ENCODE assay signal across 9 mouse cellular contexts in genomic region chr3:81924931-81925330, GRCm38 (mm10). TPM values are rescaled to one million over a fixed set of nuclear protein-coding genes. Genes with fewer than 3 reads are reported as not detected.
DNase-seq lines count a peak whose midpoint lies in the region; ATAC-seq and TF ChIP-seq lines count a peak whose summit lies in the region.
"Had no signal": no experiment of that assay in that cellular context is flagged by ENCODE, and none has a peak within 500 bp of the region (broad histone marks: within the 10 kb centered on the region; RNA-seq: fewer than 3 reads in every experiment).

No protein-coding gene starts in this region.

- H3K9ac ChIP-seq in kidney, embryonic 14.5 days (ENCODE audit: low read depth, low read length), result no peak overlapping the region
- H3K9ac ChIP-seq: liver, embryonic 13.5 days had no signal

- H3K27ac ChIP-seq in kidney, embryonic 14.5 days (ENCODE audit: low read depth, low read length), result no peak overlapping the region
- H3K27ac ChIP-seq: liver, embryonic 13.5 days had no signal

- DNase-seq in kidney, adult 9 months, result peak; percentile 73
- DNase-seq in G1E (ENCODE audit: low spot score), result peak; percentile 3
- DNase-seq in cerebellum, adult 11 months, result peak; percentile 28
- peak; percentile 71 for DNase-seq in forelimb bud, embryonic 11.5 days (ENCODE audit: low read depth, low spot score)
- DNase-seq in left cerebral cortex, postnatal 25 days (ENCODE audit: low spot score in 2 of 2), result peak; percentile 68 to 83
- DNase-seq in right cerebral cortex, postnatal 10 days (ENCODE audit: low spot score in 2 of 2), result peak; percentile 68 to 75
- DNase-seq in Muller cell, postnatal 12 days (ENCODE audit: inconsistent ontology term), result no peak
- DNase-seq: liver, embryonic 13.5 days had no signal

- H3K9me3 ChIP-seq in kidney, embryonic 14.5 days (ENCODE audit: control insufficient read depth, low read length), result no peaks in the 10 kb centered on the region
- no peaks in the 10 kb centered on the region for H3K9me3 ChIP-seq in G1E (replicated peaks)
- H3K9me3 ChIP-seq: liver, embryonic 13.5 days had no signal

- H3K36me3 ChIP-seq in kidney, embryonic 14.5 days (ENCODE audit: control insufficient read depth, insufficient read depth, low read length), result no peaks in the 10 kb centered on the region
- no peaks in the 10 kb centered on the region for H3K36me3 ChIP-seq in G1E (replicated peaks)
- H3K36me3 ChIP-seq: liver, embryonic 13.5 days had no signal

- no peaks in the 10 kb centered on the region for H3K27me3 ChIP-seq in kidney, embryonic 14.5 days (ENCODE audit: control insufficient read depth, insufficient read depth, low read length)
- H3K27me3 ChIP-seq in G1E (ENCODE audit: insufficient read depth, low read length), result peaks cover 10% of the 10 kb centered on the region; the same call in 1 of the 2 replicates
- H3K27me3 ChIP-seq: liver, embryonic 13.5 days had no signal

- ATAC-seq in kidney, embryonic 14.5 days (ENCODE audit: low FRiP score, low TSS enrichment), result no peak
- no peak; the same call in 1 of the 2 replicates for ATAC-seq in G1E (ENCODE audit: extremely low read depth, insufficient number of reproducible peaks, low FRiP score, poor library complexity, severe bottlenecking)

- 0 out of 2 replicates have a peak, but pooled peaks cover under 1% of the 10 kb centered on the region for H3K4me1 ChIP-seq in kidney, embryonic 14.5 days (ENCODE audit: control insufficient read depth, insufficient read depth, low read length)
- H3K4me1 ChIP-seq in G1E (ENCODE audit: insufficient read depth, low read depth, low read length), result peaks cover 3% of the 10 kb centered on the region; the same call in 1 of the 2 replicates
- H3K4me1 ChIP-seq: liver, embryonic 13.5 days had no signal

- intact Hi-C loops in left cerebral cortex, postnatal 25 days (cut with DNase I), result loop anchor here (2.0 to 10.0 kb wide), 4 partner anchors 888 to 1840 kb away; partner anchors contain the start of gene Pdgfc

- no peak for TF ChIP-seq CTCF in G1E (IDR thresholded peaks at IDR 0.05; ENCODE audit: low read depth, low read length)

- H3K4me3 ChIP-seq in kidney, embryonic 14.5 days (ENCODE audit: low read length), result no peak overlapping the region
- H3K4me3 ChIP-seq in G1E (ENCODE audit: low read depth, low read length), result no peak overlapping the region
- H3K4me3 ChIP-seq: liver, embryonic 13.5 days had no signal

- no peak overlapping the region for H3K4me2 ChIP-seq in kidney, embryonic 14.5 days (replicated peaks; ENCODE audit: low read depth, low read length)
- H3K4me2 ChIP-seq: liver, embryonic 13.5 days had no signal

- 2% methylated on average over 1 of the region's 1 CpGs for WGBS in kidney, embryonic 14.5 days

RNA-seq across cellular contexts. Expression of gene Ctso, which starts 7.5 kb away (rescaled TPM):
- 7.6 and 11.7 TPM in 2 replicates for polyA plus RNA-seq in kidney, embryonic 14.5 days (2014; fragmentation: Nextera tagmentation; extraction: Ambion mirVana)
- total RNA-seq in G1E (2014; fragmentation: Nextera tagmentation), result 6.5 and 10.3 TPM in 2 replicates
- 3.6 and 3.9 TPM in 2 replicates for total RNA-seq in G1E (2017)
- 2.3 and 2.4 TPM in 2 replicates for polyA plus RNA-seq in G1E (2012)
- total RNA-seq in left cerebral cortex, postnatal 25 days (2021), result 10 to 100 TPM; 15.3 to 15.5 TPM

RNA-seq across cellular contexts. Expression of gene Tdo2, which starts 51.1 kb away (rescaled TPM):
- polyA plus RNA-seq in kidney, embryonic 14.5 days (2014; fragmentation: Nextera tagmentation; extraction: Ambion mirVana), result 0.08 and 0.23 TPM in 2 replicates
- total RNA-seq in G1E (2014; fragmentation: Nextera tagmentation) (not detected in 2 replicates), G1E (2017) (not detected in 2 replicates)
- not detected in 2 replicates for polyA plus RNA-seq in G1E (2012)
- under 1 TPM; 0.57 to 0.62 TPM for total RNA-seq in left cerebral cortex, postnatal 25 days (2021)

RNA-seq across cellular contexts. Expression of gene Asic5, which starts 57.2 kb away (rescaled TPM):
- polyA plus RNA-seq in kidney, embryonic 14.5 days (2014; fragmentation: Nextera tagmentation; extraction: Ambion mirVana), result not detected in 2 replicates
- total RNA-seq in G1E (2014; fragmentation: Nextera tagmentation) (not detected in 2 replicates), G1E (2017) (not detected in 2 replicates)
- polyA plus RNA-seq in G1E (2012), result not detected in 2 replicates
- total RNA-seq in left cerebral cortex, postnatal 25 days (2021), result not detected
- polyA plus RNA-seq: liver, embryonic 13.5 days had no signal
